Mouse (Mus musculus): ENCODE measurements at regions not wholly inside any gene's neighbourhood (a gene's known extent, or its start where the extent isn't known, plus 50 kb on each side); places are given as distances from the start of the nearest gene placed in this dataset.

DNA sequence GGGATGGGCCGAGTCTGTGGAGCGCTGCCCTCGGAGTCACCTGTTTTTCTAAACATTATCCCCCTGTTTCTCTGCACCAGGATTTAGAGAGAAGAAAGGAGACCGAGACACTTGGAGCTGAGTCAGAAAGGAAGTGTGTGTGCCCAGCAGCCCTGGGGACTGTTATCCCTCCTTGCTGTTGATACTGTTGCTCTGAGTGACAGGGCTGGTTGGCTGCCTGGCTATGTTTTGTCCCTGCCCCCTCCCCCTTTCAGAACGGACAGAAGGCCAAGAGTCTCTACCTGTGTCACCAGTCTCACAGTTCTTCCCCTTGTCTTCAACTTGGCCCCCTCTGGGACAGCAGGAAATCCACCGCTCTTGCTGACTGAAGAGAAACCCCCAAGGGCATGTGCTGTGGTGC, 93.4 kb upstream of the Zfp703 start:
- DNase-seq (ENCODE audit: low spot score) = no peak

DNA sequence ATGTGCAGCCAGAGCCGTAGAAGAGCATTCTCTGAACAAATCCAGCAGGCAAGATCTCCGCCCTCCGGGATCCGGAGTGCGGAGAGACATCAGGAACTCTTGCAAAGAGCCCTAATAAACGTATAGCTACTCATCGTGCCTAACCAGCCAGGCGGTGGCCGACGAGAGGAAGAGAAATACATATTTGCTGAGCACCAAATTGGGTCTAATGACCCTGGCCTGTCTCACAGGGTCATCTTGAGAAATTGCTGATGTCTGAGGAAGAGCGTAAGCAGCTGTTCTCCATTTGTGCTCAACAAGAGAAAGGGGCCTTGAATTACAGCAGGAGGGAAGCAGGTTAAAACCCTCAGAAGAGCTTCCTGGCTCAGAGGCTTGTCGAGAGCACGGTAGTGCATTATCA, 92.8 kb upstream of the Zfp703 start:
- DNase-seq (ENCODE audit: low spot score) = no peak

DNA sequence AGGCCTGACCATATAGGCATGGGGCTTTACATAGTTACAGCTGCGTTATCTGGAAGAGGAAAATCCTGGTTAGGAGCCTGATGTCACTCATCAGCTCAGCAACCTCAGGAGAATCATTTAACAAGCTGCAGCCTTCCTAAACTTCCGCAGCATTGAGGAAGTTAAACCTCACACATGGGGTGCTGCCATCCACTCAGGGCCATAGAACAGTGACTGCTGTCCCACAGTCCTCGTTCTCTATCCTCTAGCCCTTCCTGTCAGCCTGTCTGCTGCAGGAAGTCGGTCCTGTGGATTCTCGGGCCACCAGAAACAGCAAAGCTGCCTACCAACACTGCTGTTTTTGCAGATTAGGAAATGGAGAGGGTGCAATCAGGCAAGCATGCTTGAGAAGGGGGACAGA, 91.8 kb upstream of the Zfp703 start:
- no peak for DNase-seq (ENCODE audit: low spot score)

DNA sequence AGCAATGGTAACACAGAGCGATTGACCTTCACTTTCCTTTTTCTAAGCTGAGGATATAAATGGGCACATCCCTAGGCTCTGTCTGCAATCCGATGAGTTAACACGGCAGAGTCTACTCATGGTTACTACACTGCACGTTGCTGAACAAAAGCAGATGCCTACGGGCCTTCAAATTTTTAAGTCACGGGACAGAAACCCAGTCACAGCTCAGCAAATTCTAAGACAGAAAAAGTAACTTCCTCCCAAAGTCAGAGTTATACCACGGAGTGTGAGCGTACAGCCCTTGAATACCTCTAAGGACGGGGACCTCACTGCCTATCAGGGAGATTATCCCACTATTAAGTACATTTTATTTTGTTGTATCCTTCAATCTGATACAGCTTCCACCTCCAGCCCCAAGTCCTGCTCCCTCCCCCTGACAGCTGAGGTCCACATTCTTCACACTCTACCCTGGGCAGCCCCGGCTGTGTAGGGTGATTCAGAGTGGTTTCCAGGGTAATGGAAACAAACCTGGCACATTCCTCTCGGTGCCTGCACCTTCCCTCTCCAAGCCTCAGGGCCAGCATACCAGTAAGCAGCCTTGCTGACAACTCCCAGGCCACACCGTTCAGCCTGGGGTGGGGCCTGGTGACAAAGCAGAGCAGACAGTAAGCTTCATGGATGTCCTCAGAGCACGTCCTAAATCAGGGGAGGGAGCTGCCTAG, 90.2 kb upstream of the Zfp703 start:
- no peak for DNase-seq (ENCODE audit: low spot score)

DNA sequence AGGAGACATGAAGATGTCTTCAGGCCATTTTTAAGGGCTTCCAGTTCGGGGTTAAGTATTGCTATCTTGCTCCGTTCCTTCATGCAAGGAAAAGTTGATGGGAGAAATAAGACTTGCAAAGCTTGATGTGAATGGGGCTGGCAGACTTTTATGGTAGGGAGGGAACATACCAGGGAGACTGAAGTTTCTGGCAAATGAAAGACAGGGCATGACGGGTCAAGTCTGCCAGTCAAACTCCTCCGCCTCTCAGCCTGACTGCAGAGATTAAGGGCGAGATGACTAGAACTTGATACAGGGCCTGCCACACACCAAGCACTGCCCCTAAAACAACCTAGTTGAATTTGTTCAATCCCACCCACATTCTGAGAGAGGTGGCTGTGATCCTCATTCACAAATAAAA, 89.6 kb upstream of the Zfp703 start:
- DNase-seq (ENCODE audit: low spot score) = no peak

DNA sequence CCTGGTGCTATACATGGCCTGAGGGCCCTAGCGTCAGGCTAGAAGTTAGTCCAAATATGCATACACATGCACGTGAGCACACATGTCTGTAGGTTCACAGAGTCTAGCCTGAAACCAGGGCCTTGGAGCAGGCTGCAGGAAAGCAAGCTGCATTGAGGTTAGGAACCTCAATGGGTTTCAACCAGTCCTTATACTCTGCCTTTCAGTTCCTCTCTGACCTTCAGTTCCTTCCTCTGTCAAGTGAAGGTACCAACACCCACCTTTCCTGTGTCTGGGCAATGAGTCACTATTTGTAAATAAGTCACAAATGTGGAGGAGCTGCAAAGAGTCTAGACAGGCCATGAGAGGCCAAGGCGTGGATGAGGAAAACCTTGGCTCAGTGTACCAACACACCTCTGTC, 89.1 kb upstream of the Zfp703 start:
- no peak for DNase-seq (ENCODE audit: low spot score)

DNA sequence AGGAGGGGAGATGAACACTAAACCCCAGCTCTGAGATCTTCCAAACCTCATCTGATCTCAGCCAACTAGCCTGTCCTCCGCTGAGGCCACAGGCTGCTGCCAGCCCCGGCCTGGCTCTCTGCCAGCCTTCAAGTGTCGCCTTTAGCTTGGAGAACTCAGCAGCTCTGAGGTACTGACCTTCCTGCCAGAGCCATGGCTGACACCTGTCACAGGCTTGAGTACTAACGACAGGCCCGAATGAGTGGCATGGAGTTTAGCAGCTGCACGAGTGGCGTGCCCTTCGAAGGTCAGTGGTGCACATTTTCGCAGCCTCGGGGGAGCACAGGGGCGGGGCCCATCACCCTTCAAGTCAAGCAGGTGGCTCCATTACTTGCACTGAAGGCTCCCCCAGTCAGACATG, 85.2 kb upstream of the Zfp703 start:
- DNase-seq (ENCODE audit: low spot score) = no peak

DNA sequence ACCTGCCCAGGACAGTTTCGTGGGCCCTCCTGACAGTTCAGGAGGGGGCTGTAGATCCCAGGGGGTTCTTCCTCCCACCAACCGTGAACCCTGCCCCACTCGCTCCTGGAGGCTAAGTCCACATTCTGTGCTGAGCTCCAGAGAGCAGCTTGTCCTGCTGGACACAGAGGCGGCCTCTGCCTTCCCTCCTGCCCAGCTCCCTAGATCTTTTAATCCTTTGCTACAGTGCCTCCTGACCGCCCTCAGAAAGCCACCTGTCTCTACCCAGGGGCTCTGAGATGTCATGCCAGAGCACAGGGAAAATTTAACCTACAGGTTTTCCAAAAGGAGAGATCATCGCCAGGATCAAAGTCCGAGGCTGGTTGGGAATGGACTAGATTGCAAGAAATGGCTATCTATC, 84.7 kb upstream of the Zfp703 start:
- no peak for DNase-seq (ENCODE audit: low spot score)

DNA sequence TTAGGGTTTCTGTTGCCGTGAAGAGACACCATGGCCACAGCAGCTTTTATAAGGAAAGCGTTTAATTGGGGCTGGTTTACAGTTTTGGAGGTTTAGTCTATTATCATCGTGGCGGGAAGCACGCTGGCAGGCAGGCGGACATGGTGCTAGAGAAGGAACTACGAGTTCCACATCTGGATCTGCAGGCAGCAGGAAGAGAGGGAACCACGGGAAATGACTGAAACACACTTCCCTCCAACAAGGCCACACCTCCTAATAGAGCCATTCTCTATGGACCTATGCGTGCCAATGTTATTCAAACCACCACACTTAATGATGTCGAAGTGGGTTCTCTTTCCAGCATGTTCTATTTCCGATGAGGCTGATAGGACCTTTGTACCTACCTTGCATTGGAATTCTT, 81.3 kb upstream of the Zfp703 start:
- no peak for DNase-seq (ENCODE audit: low spot score)

DNA sequence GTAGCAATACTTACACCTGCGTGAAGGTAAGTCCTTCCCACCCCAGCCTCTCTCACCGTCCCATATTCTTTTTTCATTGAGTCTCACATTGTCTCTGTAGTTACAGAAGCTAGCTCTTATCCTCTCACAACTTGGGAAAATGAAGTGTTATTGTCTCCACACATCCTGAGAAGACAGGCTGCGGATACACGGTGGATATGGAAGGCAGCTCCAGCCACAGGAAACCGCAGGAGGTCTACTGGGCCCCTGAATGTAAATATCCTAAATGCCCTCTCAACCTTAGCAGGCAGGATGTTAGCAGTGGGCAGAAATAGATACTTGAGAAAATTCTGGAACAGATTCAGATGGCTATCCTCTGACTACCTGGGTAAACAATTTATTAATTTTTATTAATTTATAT, 73.8 kb upstream of the Zfp703 start:
- DNase-seq (ENCODE audit: low spot score) = no peak

DNA sequence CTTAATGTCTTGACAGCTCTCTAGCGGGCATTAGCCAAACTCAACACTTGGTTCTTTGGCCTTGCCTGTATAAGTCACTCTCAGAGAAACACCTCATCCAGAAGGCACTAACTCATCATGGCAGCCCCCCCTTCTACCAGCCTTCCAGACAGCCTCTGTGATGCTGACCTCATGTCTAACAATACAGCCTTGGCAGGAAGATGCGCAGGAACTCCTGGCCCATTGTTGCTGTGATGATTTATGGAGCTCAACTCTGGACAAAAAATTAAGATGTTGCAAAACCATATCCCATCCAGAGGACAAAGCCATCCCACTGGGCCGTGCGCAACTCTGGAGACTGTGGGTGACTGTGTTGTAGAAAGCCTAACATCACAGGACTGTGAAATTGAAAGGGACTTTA, 70.9 kb upstream of the Zfp703 start:
- no peak for DNase-seq (ENCODE audit: low spot score)

DNA sequence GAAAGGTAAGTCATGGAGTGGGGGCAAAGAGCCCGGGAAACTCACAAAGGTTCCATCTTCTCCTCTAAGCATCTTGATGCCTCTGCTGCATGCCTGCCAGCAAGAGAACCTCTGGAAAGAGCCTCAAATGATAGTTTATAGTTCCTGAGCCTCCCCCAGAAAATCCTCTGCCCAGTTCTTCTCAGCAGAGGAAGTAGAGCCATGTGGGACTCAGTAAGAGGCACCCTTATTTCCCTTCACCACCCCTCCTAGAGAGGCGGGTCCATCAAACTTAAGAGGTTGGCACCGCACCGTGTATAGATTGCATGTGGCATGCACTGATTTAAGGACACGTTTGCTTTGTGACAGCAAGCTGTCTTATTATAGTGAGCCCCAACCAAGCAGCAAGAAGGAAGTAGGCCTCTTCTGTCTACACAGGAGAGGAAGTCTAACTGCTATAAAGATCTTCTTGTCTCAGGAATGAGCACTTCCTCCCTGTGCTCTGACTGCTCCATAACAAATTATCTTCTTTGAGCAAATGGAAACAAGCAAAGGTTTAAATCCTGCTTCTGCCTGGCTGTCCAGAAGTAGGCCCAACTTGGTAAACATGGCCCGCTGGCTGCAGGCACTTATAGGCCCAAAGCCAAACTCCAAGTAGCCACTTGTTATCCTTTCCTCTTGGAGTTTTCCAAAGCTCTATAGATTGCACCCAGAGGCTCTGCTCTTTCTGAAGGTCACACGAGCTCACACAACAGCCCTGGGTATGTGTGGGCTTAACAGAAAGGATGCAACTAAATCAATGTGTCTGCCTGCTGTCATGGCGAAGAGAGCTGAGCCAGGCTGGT, 69.6 kb upstream of the Zfp703 start:
- no peak for DNase-seq (ENCODE audit: low spot score)

DNA sequence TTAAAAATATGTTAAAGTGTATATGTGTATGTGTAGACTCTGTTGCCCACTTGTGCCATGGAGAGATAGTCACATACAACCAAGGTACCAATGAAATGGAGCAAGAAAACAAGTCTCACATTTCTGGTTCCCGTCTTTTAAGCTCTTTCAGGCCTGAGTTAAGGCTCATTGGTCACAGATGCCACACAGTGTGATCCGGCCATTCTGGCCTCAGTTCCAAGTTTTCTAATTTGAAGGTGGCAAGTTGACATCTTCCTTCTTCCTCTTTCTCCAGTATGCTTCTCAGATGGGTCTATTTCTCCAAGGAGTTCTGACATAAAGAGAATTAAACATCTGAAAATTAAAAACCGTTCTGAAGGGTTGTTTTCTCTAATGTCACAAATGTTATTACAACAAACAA, 66.9 kb upstream of the Zfp703 start:
- no peak for DNase-seq (ENCODE audit: low spot score)

DNA sequence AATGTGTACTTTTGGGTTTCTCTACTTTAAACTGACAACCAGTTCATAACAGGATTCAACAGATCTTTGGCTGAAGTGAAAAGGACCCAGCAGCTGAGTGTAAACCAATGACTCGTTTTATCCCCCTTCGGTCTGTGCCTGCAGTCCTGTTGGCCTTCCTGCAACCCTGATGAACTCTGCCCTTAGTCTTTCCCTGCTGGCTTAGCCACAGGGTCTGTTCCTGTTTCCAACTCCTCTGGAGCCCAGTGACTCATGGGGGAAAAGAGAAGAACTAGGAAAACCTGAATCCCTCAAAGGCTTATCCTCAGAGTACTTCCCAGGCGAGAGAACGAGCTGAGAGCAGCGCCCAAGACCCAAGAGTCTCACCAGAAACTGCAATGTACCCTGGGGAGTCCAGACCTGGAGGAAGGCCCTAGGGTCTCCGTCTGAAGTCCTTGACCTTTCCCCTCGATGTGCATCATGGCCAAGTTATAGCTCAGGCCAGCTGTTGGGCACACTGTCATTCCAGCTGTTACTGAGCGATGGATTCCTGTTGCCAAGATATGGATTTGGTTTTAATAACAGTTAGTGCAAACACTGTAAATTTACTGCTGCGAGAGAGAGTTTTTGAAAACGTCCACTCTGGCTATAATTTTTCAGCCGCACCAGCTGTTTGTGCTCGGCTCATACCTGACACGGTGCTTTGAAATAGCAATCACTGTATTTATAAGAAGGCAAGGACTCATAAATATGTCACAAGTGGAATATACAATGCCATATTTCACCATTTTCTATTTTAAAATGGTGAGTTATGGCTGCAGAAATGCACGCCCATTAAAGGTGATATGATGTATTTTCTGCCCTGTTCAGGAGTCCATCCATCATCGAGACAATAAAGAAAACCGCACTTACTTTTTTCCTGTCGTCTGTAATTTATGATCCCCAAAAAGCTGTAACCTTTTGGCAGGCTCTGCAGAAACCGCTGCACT, 63.3 kb upstream of the Zfp703 start:
- no peak for DNase-seq (ENCODE audit: low spot score)

DNA sequence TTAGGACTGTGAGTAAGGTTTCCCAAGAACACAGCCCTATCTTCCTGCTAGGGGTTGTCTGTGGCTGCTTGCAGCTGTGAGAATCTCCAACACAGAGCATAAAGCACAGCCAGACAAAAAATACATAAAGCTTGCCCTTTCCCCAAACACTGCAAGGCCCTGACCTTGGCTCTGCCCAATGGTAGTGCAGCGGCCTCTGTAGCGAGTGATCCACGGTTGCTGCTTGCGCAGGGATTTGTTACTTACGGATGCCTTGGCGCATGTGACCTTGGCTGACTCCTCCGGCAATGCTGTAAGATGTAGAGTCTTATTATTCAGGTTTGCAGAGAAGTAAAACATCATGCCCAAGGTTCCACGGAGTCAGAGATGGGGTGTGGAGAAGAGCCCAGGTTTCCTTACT, 61.4 kb upstream of the Zfp703 start:
- DNase-seq (ENCODE audit: low spot score) = no peak

DNA sequence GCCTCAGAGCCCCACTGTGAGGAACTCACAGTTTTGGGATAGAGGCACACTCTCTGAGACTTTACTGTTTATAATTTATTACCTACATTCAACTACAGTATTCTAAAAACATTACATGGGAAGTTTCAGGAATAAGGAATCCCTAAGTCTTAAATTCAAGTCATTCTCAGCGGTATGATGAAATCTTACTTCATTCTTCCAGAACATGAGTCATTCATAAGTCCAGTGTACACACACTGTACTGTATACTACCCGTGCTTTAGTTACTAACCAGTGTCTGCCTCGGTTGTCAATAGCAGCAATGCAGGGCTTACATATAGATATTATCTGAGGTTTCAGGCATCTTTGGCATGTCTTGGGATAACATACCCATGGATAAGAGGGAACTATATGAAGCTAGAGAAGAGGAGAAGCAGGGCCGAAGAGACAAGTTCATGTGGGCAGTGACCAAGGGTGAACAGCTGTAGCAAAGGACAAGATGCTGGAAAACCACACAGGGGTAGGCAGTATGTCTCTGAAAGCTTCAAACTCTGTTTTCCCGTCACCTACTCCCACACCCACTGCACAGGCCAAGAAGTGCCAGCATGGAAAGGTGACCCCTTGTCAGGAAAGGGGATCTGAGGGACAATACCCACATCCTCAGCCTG, 55.5 kb upstream of the Zfp703 start:
- no peak for DNase-seq (ENCODE audit: low spot score)

DNA sequence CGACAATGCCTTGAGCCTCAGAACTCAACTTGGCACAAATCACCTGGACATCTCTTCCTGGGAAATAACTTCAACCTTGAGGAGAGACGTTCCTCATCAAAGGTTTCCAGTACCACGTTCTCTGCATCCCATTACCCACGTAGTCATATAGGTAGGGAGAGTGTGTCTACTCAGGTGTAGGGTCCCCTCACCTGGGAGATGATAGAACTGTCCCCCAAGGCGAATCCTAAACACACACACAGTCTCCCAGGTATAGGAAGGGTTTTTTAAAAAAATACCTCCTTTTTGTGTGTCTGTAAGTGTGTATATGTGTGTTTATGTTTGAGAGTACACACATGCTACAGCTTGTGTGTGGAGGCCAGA, 55.0 kb upstream of the Zfp703 start:
- DNase-seq (ENCODE audit: low spot score) = no peak

DNA sequence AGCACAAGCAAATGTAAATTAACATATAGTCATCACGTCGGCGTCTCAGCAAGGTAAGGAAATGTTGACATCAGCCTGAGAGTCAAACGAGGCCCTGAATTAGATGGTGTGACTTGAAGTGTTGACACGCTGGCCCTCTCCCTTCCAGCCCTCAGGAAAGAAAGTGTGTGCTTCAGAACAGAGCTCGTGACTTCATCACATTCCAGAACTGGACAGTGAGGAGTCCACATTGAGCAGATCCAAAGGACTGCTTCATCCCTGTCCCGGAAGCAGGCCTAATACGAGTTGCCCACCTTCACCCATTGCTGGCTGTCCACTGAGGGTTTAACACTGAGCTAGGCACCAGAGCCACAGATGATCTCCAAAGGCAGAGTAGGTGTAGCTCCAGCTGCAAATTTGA, 54.0 kb upstream of the Zfp703 start:
- DNase-seq (ENCODE audit: low spot score) = no peak

Measured in urinary bladder, adult 2 months (tissue).